Mouse (Mus musculus) heart, embryonic 11.5 days (tissue): ENCODE data around the gene Klhdc3. TPM values are rescaled to one million over a fixed set of nuclear protein-coding genes. Genes with fewer than 3 reads are reported as not detected.

Source experiments
- ATAC-seq: fragments of 200-750 bp; cut with Nextera tagmentation; replicated peaks from 2 replicates; pipeline ENCODE4 v1.8.0; 2017; ENCODE audit warnings: moderate library complexity; ENCODE audit not compliant: insufficient number of reproducible peaks, low FRiP score, low TSS enrichment
- H3K27ac ChIP-seq: fragments of 300-500 bp; sonication (generic); 2 replicates; pipeline ENCODE4 v1.5.1; 2014; ENCODE audit warnings: mild to moderate bottlenecking, low read depth, low read length
- H3K27me3 ChIP-seq: fragments of 300-500 bp; sonication (generic); 2 replicates; pipeline ENCODE4 v1.6.1; 2014; ENCODE audit warnings: mild to moderate bottlenecking, low read length, mixed read lengths; ENCODE audit not compliant: control insufficient read depth, insufficient read depth
- H3K36me3 ChIP-seq: fragments of 300-500 bp; sonication (generic); 2 replicates; pipeline ENCODE4 v1.6.1; 2014; ENCODE audit warnings: mild to moderate bottlenecking, low read length, moderate library complexity, mixed read lengths; ENCODE audit not compliant: control insufficient read depth, insufficient read depth
- H3K4me1 ChIP-seq: fragments of 300-500 bp; sonication (generic); 2 replicates; pipeline ENCODE4 v1.6.1; 2014; ENCODE audit warnings: low read length; ENCODE audit not compliant: control insufficient read depth, insufficient read depth
- H3K4me2 ChIP-seq: fragments of 300-500 bp; sonication (generic); 2 replicates; pipeline ENCODE4 v1.6.1; 2014; ENCODE audit warnings: mild to moderate bottlenecking, moderate library complexity
- H3K4me3 ChIP-seq: fragments of 300-500 bp; sonication (generic); 2 replicates; pipeline ENCODE4 v1.5.1; 2014; ENCODE audit warnings: low read depth, low read length
- H3K9ac ChIP-seq: fragments of 300-500 bp; sonication (generic); 2 replicates; pipeline ENCODE4 v1.6.1; 2014; ENCODE audit warnings: mild to moderate bottlenecking, low read depth, low read length, moderate library complexity
- H3K9me3 ChIP-seq: fragments of 300-500 bp; sonication (generic); replicated peaks from 2 replicates; pipeline ENCODE4 v1.6.1; 2016; ENCODE audit warnings: low read length; ENCODE audit not compliant: control insufficient read depth
- WGBS: fragments of 180-500 bp; shearing (Covaris S2); extraction: QIAGEN DNeasy Blood & Tissue Kit; methylation state at CpG from one replicate; pipeline ENCODE4 v1.1.7; 2014; ENCODE audit not compliant: insufficient replicate concordance; 5-methylcytosine and 5-hydroxymethylcytosine counted together
- polyA plus RNA-seq: library from polyadenylated mRNA; unstranded; fragments of >200 nt; fragmentation: Nextera tagmentation; extraction: Ambion mirVana; gene quantifications from 2 replicates; pipeline ENCODE4 v1.2.1, GENCODE M21; 2014

Klhdc3 gene
- polyA plus RNA-seq, 1 experiment from 2014 or later: 117 TPM

DNA sequence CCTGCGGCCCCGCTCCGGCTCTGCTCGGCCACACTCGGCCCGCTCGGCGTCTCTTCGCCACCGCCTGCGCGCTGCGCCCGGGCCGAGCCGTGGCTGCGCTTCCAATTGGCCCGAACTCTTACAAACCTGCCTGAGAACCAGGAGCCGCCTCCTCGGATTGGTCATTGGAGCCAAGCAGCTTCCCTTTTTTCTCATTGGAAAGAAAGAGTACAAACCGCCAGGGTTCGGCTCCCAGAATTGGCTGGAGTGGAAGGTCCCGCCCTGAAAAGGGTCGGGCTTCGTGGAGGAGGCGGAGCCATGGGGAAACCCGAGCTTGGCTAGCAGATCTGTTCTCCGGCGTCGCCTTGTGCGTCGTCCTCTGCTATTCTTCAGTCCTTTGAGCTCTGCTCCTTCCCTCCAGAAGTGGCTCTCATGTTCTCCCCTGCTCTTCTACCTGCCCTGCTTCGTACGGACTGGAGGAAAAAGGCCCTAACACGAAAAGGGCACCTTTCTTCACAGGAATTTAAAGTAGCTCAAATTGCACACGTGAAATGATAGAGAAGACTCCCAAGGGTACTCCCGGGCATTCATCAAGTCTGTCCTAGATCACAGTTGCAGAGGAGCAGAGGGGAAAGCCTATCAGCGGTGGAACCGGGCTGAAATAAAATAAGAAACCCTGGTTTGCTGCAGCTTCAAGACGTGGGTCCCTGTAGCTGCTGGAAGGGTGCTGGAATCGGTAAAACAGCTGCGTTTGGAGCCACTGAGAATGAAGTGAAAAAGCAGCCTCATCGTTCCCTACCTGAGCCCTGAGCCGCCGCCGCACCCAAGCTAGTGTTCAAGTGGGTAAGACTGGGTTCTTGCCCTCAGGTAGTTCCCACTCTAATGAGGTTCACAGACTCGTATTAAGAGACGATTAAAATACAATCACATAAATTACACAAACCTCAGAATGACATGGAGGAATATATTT lies 24.4 kb upstream of the Klhdc3 start, which contains the start of gene Ppp2r5d:
TSS of gene Ppp2r5d (minus strand) at position 225 of the 949 bp plus-strand sequence.
- Histone ChIP-seq H3K4me3 (peak within 1 kb of the TSS; percentile 93), H3K9me3 (no peaks in the 10 kb centered on the region), H3K36me3 (no peaks in the 10 kb centered on the region), H3K27me3 (no peaks in the 10 kb centered on the region), H3K4me2 (peak within 1 kb of the TSS; percentile 89), H3K9ac (peak within 1 kb of the TSS; percentile 88), H3K27ac (peak within 1 kb of the TSS; percentile 91), H3K4me1 (peaks cover 26% of the 10 kb centered on the region)
- ATAC-seq: peak; percentile 93
- WGBS: 2% methylated on average over 48 of the region's 48 CpGs

DNA sequence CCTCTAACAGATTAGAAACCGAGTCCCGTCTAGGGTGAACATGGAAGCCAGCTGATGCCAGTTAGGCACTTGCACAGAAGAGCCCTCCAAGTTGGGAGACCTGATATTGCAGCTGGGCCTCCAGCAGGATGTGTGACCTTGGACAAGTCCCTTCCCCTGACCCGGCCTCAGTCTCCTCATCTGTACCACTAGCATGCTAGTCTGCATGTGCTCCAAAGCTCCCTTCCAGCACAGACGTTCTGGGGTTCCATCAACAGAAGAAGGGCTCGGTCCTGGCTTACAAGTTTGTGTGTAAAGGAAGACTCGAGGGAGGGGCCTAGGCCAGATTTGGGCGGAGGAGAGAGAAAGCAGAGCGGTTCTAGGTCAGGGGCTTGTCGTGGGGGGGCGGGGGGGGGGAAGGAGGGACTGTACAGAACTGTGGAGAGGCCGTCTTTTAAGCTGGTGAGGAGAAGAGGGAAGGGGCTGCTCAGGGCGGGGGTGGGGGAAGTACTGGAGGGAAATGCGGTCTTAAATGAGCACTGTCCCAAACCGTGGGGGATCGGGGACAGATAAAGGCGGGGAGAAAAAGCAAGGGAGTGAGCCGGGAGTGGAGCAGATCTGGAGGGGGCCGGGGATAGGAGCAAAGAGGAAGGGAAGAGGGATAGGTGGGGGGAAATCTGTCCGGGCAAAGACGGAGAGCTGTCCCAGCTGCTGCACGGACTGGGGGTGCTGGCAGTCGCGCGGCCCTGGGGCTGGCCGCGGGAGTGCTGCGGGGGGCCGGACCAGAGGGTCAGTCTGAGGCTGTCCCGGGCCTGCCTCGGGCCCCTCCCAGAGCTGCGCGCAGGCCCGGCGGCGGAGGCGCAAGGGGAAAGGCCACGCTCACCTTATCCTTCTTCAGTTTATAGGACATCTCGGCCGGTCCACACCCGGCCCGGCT lies 23.5 kb upstream of the Klhdc3 start:
- H3K4me3 ChIP-seq: peak overlapping the region; percentile 93
- peak; percentile 77 for ATAC-seq
- peak overlapping the region; percentile 89 for H3K4me2 ChIP-seq
- H3K4me1 ChIP-seq: peaks cover 26% of the 10 kb centered on the region
- H3K9me3 ChIP-seq: no peaks in the 10 kb centered on the region
- H3K9ac ChIP-seq: peak overlapping the region; percentile 88
- 4% methylated on average over 40 of the region's 41 CpGs for WGBS
- no peaks in the 10 kb centered on the region; the same call in 1 of the 2 replicates for H3K36me3 ChIP-seq
- H3K27ac ChIP-seq: peak overlapping the region; percentile 91
- no peaks in the 10 kb centered on the region for H3K27me3 ChIP-seq

DNA sequence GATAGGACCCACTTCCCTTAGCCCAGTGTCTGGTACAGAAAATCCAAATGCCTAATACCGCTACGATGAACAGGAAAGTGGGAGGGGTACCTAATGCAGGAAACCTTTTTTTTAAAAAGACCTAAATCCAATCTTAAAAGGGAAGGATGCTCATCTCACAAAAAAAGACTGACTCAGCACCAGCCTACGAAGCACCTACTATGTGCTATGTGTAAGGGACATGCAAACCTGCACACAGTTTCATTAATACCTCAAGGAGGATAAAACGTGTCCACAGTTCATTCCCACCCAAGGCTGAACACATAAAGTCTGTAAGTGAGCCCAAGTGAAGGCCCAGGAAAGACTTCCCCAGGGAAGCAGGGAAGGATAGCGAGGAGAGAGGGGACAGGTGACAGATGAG lies 21.8 kb upstream of the Klhdc3 start:
- Histone ChIP-seq H3K9me3 (no peaks in the 10 kb centered on the region), H3K9ac (peak overlapping the region; percentile 88), H3K36me3 (no peaks in the 10 kb centered on the region; the same call in 1 of the 2 replicates), H3K27ac (no peak overlapping the region), H3K4me1 (peaks cover 26% of the 10 kb centered on the region), H3K4me2 (peak overlapping the region; percentile 89; the same call in 1 of the 2 replicates), H3K27me3 (no peaks in the 10 kb centered on the region), H3K4me3 (no peak overlapping the region)
- 87% methylated on average over 5 of the region's 5 CpGs for WGBS
- ATAC-seq: no peak

DNA sequence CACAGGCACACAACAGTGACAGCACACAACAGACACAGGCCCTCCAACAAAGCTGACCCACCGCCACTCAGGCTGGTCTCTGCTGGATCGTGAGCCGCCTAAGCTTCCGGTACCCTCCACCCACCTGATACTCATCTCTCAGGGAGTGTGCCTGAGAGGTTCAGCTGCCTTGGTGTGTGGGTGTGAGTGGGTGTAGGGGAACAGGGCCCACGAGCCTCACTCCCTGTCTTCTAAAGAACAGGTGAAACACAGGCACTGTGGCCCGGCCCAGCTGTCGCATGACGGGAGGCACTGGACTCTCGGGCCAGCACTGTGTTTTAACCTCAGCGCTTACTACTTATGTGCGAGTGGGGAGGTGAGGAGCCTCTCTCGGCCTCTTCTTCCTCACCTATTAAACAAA lies 21.4 kb upstream of the Klhdc3 start:
- Histone ChIP-seq H3K4me3 (no peak overlapping the region), H3K36me3 (no peaks in the 10 kb centered on the region; the same call in 1 of the 2 replicates), H3K4me2 (no peak overlapping the region), H3K9me3 (no peaks in the 10 kb centered on the region), H3K9ac (peak overlapping the region; percentile 52; the same call in 1 of the 2 replicates), H3K4me1 (peaks cover 26% of the 10 kb centered on the region), H3K27me3 (no peaks in the 10 kb centered on the region), H3K27ac (no peak overlapping the region)
- ATAC-seq: no peak
- WGBS: 83% methylated on average over 12 of the region's 12 CpGs

DNA sequence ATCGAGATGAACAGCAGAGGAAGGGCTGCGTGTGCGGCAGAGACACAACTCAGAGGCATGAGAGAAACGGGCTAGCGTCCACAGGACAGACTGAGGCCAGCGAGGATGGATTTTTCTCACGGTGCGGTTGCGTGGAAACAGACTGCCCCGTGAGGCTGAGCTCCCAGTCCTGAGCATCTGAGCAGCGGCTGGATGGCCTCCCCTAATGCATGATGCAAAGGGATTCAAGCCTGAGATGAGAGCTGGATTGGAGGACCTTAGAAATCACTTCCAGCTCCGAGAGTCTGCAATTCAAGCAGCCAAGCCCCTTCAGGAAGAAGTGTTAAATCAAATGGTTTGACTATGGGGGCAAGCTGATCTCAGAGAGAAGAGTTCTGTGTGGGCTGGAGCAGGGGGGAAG lies 20.8 kb upstream of the Klhdc3 start:
- H3K9me3 ChIP-seq: no peaks in the 10 kb centered on the region
- no peak overlapping the region for H3K4me2 ChIP-seq
- H3K4me3 ChIP-seq: no peak overlapping the region
- ATAC-seq: no peak
- H3K27me3 ChIP-seq: no peaks in the 10 kb centered on the region
- 80% methylated on average over 12 of the region's 12 CpGs for WGBS
- H3K9ac ChIP-seq: no peak overlapping the region; the same call in 1 of the 2 replicates
- H3K36me3 ChIP-seq: no peaks in the 10 kb centered on the region; the same call in 1 of the 2 replicates
- H3K4me1 ChIP-seq: peaks cover 26% of the 10 kb centered on the region
- no peak overlapping the region for H3K27ac ChIP-seq

DNA sequence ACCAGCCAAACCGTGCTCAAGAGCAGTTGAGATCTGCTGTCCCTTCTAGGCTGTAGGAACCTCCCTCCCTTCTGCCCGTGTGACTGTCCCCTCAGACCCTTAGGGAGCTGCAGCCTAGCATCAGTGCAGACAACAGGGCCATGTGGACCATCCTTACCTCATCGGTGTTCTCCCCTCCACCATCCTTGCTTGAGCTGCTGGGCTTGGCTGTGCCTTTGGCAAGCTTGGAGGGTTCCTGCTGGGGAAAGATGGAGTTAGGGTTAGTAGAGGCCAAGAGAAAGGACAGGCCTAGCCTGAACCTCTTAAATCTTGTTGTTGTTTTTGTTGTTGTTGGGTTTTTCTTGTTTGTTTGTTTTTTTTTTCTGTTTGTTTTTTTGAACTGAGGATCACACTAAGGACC lies 19.2 kb upstream of the Klhdc3 start:
- Histone ChIP-seq H3K4me3 (no peak overlapping the region), H3K4me2 (no peak overlapping the region), H3K27ac (no peak overlapping the region), H3K4me1 (peaks cover 18% of the 10 kb centered on the region), H3K36me3 (no peaks in the 10 kb centered on the region; the same call in 1 of the 2 replicates), H3K27me3 (no peaks in the 10 kb centered on the region), H3K9me3 (no peaks in the 10 kb centered on the region), H3K9ac (no peak overlapping the region)
- no peak for ATAC-seq
- 90% methylated on average over 3 of the region's 3 CpGs for WGBS

DNA sequence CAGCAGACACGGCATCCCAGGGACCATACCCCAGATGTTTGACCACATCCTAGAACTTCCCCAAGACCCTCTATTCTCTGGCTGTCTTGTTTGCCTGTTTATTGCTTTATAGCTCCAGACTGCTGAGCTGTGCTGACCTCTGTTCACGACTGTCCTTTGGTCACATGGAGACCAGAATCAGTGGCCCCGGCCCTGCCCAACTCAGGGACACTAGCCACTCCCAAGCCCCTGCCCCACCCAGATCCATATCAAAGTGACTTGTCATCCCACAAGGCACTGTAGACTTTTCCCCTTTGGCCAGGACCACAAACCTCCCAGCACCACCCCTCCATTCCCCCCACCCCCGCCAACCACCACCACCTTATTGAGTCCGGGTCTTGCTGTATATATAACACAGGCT lies 18.5 kb upstream of the Klhdc3 start:
- ATAC-seq: peak; percentile 39; the same call in 1 of the 2 replicates
- no peaks in the 10 kb centered on the region for H3K27me3 ChIP-seq
- no peaks in the 10 kb centered on the region for H3K9me3 ChIP-seq
- peaks cover 18% of the 10 kb centered on the region for H3K4me1 ChIP-seq
- no peaks in the 10 kb centered on the region; the same call in 1 of the 2 replicates for H3K36me3 ChIP-seq
- 69% methylated on average over 5 of the region's 5 CpGs for WGBS
- H3K4me3 ChIP-seq: no peak overlapping the region
- no peak overlapping the region for H3K9ac ChIP-seq
- H3K4me2 ChIP-seq: no peak overlapping the region
- no peak overlapping the region for H3K27ac ChIP-seq

DNA sequence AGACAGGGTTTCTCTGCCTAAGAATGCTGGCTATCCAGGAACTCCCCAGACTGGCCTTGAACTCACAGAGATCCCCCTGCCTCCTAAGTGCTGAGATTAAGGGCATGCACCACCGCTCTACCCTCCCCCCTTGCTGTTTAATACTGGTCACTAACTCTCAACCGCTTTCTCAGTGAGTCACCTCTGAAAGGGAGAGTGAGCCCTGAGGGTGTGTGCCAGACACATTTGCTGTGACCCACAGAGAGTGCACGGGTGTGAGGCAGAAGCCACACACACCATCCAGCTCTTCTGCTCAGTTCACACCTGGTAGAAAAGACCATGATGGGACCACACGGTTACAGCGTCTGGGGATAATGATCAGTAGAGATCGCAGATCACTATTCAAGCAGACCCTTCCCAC lies 17.8 kb upstream of the Klhdc3 start:
- Histone ChIP-seq H3K27ac (no peak overlapping the region), H3K27me3 (no peaks in the 10 kb centered on the region), H3K4me1 (peaks cover 12% of the 10 kb centered on the region), H3K4me3 (no peak overlapping the region), H3K36me3 (no peaks in the 10 kb centered on the region; the same call in 1 of the 2 replicates), H3K9ac (no peak overlapping the region), H3K9me3 (no peaks in the 10 kb centered on the region), H3K4me2 (no peak overlapping the region)
- ATAC-seq: no peak
- 86% methylated on average over 6 of the region's 6 CpGs for WGBS
